Mouse (Mus musculus) right cerebral cortex, postnatal 36 days (tissue): ENCODE measurements around the gene Cyp2w1.
"Not testable (repeated sequence)": the region's sequence is repeated elsewhere in the genome, so short reads cannot be mapped to it uniquely, and the experiment has no call there.

Experiments used
- DNase-seq, 2 experiments: peaks; one replicate each; pipeline ENCODE4 v3.0.0; 2022; ENCODE audit warnings: low spot score in 2 of 2, mixed read lengths in 1 of 2

Cyp2w1 gene

DNA sequence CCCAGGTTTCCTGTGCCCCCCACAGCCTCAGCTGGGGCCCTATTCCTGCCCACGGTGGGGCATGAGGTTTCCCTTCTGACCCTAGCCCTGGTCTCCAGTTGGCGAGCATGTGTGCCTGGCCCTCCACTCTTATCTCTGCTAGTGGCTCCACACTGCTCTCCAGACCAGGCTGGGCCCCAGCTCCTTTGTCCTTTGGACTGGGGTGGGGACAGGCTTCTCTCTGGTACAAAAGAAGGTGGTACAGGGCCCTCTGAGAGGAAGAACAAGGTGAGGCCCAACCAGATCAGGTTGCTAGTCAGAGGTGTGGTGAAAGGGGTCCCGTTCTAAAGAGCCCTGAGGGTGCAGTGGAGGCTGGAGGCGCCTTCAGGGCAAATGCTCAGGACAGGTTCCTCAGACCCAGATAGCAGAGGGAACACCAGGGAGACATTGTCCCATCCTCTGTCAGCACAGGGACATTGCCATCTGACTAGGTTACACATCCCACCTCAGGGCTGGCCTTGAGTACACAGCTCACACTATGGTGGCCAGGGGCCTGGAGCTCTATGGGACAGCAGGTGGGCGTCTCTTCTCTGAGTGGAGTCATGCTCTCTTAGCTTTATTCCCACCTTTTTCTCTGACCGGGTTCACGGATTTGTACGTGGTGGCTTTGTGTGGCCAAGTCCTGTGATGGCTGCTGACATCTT, 19.7 kb upstream of the Cyp2w1 start:
- DNase-seq, result no peak

DNA sequence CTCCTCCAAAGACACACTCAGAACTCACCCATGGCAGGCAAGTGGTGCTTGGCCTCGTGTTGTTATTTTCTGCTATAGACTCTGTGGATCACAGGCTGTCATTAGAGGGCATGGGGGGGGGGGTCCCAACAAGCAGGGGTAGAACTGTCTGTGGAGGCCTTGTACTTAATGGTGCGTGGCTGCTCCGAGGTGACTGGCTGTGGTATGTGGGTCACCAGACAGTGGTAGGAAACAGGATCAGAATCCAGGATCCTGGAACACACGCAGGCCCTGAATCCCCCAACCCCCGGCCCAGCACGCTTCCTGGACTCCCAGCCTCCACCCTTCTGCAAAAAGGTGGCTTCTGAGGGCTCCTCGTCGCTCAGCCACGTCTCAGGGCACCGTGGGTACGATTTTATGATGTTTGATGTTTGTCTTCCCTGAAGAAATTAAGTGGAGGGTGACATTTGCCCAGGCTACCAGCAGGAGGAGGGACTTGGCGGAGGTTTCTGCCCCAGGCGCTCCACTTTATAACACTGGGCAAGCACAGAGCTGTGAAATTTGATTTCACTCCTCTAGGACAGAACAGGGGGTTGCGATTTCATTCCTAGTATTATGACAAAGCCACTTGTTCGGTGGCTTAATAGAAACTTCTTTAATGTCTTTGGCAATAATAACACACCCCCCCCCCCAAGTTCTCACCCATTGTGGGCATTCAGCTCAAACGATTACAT, 19.0 kb upstream of the Cyp2w1 start:
- DNase-seq, result no peak

DNA sequence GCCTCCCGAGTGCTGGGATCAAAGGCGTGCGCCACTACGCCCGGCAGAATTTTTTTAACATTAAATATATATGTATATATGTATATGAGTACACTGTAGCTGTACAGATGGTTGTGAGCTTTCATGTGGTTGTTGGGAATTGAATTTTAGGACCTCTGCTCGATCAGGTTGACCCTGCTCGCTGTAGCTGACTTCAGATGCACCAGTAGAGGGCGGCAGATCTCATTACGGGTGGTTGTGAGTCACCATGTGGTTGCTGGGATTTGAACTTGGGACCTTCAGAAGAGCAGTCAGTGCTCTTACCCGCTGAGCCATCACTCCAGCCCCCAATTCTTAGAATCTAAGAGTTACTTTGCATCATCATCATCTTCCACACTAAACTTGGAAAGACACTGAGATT, 18.0 kb upstream of the Cyp2w1 start:
- DNase-seq, result not testable (repeated sequence)

DNA sequence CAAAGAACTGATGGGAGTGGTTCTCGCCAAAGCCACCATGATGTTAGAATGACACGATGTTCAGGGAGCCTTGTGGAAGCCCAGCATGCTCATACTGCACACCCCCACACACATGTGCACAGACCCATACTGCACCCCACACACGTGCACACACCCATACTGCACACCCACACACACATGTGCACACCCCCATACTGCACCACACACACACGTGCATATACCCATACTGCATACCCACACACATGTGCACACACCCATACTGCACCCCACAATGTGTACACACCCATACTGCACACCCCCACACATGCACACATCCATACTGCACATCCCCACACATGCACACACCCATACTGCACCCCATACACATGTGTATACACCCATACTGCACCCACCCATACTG, 16.8 kb upstream of the Cyp2w1 start:
- no peak for DNase-seq

DNA sequence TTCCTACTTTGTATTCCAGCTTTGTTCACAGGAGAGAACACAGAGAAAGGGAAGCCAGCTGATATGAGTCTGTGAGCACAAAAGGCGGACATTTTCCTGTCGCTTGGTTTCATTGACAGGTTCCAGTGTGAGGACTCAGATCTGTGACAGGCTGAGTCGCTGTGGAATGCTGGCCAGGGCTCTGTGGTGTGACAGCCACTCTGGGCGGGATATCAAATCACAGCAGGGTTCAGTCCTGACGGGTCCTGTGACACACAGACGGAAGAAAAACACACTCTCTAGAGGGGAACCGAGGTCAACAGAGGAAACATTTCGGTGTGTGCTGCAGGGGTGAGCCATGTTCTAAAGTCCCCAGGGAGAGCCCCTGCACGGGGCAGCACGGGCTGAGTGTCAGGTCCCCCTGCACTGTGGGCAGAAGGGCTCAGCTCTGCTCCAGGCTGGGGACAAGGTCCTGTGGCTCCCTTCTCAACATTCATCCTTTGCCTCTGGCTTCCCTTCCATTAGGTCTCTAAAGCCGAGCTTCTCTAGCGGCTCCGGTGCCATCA, 14.5 kb upstream of the Cyp2w1 start:
- no peak for DNase-seq

DNA sequence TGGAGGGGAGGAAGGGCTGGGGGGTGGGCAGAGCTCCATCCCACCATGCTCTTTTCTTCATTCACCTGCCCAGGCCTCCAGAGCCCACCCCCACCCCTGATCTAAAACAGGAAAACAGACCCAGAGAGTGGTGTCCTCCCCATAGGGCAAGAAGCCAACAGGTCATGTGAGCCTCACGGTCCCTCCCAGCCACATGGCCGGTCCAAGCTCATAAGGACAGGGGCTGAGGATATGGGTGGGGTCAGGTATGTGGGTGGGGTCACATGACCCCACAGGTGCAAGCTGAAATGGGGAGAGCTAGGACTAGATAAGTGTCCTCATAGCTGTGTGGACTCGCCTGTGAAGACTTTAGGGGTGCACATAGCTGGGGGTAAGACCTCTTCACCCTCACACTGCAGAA, 14.0 kb upstream of the Cyp2w1 start:
- DNase-seq, result no peak

DNA sequence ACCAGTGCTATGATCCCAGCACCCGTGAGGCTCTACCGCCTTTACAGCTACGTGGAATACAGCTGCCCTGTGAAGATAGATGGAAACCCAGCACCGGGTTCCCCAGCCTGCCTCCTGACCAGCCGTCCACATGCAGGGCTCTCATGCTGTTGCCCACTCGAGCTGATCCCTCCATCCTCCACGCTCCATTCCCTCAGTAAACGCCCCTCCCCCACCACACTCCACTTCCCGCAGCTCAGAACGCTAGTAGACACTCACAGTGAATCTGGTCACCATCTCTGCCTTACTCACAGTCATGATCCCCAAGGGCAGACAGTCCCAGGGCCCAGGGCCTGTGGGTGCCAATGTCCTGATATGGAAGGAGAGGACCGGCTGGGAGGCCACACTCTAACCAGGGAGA, 13.5 kb upstream of the Cyp2w1 start:
- DNase-seq, result no peak

DNA sequence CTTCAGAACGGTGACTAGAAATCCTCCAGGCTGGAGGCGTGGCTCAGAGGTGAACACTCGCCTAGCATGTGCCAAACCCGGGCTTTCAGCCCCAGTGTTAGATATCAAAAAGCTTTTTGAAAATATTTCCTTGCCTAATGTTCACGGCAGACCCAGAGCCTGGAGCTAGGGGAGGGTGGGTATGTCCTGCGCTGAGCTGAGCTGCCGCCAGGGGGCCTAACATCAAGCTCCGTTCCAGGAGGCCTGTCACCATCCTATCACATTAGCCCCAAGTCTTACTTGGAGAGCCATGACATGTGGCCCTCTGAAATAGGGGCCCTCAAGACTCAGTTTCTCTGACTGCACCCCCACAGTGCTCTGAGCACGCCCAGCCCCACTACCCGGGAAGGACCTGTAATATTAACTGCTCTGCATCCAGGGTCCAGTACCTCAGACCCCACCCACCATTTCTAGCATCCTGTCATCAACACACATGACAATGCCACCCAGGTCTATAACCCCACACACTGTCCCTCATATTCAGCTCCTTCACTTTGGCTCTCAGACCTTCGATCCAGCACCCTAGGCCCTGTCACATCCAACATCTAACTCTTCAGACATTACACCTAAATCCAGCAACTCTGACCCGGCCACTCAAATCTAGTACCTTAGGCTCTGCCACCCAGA, 8.3 kb upstream of the Cyp2w1 start:
- DNase-seq, result peak; percentile 54 to 55

DNA sequence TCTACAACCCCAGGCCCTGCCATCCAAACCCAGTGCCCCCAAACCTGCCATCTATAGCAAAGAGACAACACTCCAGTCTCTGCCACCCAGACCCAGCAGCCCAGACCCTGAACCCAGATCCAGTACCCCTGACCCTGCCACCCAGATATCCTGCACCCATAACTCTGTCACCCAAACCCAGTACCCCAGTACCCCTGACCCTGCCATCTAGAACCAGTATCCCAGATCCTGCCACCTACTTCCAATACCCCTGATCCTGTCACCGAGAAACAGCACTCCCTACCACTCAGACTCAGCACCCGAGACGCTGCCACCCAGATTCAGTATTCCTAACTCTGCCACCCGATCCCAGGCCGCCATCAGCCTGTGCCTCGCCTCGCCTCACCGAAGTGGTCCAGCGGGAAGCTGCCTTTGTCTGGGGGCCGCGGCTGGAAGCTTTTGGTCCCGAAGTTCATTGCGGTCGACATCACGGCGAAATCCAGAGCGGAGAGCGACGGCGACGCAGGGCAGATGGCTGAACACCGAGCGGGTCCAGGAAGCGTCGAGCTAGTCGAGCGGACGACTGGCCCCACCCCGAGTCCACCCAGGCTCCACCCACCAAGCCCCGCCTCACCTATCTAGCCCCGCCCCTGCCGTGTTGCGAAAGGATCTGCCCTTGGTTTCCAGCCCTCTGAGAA, 7.6 kb upstream of the Cyp2w1 start:
- peak; percentile 87 to 88 for DNase-seq

DNA sequence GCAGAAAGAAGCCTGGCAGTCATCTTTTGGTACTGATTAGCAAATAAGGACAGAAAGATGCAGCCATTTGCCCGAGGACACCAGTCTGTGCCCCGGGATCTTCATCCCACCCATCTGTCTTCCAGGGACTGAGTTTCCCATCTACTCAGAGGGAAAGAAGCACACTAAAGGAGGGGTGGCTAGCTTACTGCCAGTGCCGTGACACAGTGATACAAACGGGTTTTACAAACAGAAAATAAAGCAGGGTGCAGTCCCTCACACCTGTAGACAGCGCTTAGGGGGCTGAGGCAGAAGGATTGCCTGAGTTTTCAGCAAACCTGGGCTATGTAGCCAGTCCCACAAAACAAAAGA, 7.1 kb upstream of the Cyp2w1 start:
- no peak for DNase-seq

DNA sequence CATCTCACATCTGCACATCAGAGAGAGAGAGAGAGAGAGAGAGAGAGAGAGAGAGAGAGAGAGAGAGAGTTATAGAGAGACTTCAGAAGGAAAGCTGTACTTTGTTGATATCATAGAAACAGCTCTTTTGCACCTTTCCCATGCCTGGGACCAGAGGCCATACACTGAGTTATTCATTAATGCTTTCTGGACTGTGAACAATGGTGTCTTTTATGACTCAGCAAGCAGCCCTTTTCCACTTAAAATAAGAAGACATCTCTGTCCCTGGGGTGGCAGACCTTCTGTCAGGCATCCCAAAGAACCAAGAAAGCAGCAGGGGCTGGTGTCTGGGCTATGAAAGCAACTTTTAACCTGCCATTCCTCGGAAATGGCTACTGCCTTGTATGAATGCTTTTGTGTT, 5.2 kb upstream of the Cyp2w1 start:
- DNase-seq, result no peak

DNA sequence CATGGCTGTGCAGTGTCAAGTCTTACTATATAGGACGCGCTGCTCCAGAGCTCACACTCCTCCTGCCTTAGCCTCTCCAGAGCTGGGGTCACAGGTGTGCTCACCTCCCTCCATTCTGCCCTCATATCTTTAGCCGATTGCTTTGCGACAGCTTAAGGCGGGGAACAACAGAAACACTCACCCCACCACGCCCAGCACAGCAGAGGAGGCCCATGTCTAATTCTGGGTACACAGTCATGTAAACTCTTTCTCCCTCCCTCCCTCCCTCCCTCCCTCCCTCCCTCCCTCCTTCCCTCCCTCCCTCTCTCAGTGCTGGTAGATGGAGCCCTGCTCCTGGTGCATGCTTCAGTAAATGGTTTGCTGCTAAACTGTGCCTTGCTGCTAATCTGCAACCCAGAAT, 2.7 kb upstream of the Cyp2w1 start:
- DNase-seq, result no peak

DNA sequence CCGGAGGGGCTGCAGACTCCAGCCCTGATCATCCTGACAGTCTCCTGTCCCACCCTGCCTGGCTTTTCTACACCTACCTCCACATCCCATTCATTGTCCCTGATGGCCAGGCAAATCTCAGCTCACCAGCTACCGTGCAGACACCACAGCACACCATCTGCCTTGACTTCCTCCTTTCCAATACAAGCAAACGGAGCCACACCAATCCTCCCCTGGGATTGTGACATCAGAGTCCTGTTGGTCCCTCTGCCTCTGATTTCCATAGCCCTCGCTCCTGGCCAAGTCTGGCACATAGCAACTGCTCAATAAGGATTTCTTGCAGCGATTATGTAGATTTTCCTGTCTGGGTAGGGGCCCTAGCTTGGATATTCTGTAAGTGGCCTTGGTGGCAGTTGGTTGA, 1.3 kb upstream of the Cyp2w1 start, which contains the start of gene Cox19:
Gene Cox19, minus strand, starts transcription at position 285 of the 400 bp plus-strand sequence.
- DNase-seq, result no peak

DNA sequence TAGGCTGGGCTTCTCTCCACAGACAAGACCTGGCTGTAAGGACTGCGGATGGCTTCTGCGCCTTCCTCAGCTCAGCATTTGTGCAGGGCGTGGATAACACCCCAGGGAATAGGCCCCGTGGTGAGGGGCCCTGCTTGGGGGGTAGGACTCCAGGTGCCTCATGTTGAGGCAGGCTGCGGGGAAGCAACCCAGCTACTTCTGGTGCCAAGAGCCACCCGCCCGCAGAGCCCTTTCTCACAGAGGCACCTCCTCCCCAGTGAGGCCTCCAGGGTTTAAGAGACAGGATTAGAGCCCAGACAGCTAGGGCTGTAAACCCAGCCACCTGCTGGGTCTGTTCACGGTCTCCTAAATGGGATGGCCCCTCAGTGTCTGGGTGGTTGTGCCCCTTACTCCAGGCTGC, 789 bp upstream of the Cyp2w1 start:
- no peak for DNase-seq

DNA sequence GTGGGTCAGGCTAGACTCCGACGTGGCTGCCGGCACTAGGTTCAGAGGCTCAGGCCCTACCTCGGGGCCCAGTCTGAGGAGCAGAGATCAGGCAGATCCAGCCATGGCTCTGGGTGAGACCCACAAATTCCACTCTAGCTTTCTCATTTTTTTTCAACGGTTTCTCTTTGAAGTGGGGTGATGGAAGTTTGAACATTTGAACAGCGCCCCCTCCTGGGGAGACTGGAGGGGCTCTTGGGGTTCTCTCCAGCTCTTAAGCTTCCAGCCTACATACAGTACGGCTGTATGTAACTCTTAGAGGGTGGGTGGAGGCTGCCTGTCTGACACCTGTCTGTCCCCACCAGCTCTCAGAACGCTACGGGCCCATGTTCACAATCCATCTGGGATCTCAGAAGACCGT, 1.1 kb downstream of the Cyp2w1 start:
- DNase-seq, result no peak

DNA sequence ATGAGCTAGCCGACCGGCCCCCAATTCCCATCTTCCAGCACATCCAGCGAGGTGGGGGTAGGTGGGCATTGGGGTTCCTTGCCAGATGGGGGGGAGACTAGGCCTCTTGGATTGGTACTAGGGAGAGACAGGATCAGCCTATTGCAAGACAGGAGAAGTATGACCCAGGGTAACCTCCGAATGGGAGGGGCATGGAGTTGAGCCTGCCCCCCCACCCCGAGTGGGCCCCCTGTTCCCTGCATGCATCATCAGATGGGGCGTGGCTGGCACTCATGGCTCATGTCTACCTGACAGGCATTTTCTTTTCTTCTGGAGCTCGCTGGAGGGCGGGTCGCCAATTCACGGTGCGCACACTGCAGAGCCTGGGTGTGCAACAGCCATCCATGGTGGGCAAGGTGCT, 1.5 kb downstream of the Cyp2w1 start:
- DNase-seq, result no peak

DNA sequence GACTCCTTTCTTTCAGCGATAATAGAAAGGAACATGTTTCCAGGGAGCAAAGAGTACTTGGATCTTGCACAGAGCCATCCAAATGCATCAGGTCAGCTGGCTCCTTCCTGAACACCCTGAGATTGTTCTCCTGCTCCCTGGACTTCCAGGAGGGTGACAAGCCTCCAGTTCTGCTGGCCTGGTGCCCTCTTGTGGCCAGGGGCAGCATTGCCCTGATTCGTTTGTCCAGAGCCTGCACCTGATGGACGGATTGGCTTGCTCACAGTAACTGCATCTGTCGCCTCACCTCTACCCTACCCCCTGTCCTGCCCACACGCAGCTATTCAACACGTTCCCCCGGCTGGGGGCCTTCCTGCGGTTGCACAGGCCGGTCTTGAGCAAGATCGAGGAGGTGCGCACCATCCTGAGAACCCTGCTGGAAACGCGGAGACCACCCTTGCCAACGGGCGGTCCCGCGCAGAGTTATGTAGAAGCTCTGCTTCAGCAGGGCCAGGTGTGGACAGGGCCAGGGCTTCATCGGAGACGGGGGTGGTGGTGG, 2.9 kb downstream of the Cyp2w1 start:
- peak; percentile 69 to 71 for DNase-seq

DNA sequence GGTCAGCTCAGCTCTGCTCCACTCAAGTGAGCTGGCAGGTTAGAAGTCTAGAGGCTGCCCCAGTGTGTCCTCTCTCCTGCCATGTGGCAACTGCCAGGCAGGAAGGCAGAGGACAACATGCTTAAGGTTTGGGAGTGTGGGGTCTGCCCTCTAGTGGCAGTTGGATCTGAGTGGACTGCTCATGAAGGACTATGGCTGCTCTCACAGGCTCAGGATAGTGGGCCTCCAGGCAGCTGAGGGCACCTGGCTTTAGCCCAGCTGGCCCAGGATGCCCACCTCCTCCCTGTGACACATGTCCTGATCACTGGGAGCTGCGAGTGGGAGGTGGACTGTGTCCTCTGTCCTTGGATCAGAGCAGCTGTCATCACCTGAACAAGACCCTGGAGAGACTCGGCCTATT, 6.2 kb downstream of the Cyp2w1 start:
- DNase-seq, result no peak

DNA sequence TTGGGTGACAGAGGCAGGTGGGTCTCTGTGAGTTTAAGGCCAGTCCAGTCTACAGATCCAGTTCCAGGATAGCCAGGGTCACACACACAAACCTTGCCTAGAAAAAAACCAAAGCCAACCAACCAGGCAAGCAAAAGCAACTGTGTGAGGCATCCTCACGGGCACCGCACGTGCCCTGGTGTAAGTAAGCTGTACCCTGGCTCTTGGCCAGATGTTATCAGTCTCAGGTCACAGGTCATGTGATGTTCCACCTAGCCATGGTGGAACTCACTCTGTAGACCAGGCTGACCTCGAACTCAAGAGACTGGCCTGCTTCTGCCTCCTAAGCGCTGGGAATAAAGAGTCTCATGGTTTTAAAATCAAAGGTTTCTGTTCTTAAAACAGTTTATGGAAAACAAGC, 6.8 kb downstream of the Cyp2w1 start:
- DNase-seq, result no peak

DNA sequence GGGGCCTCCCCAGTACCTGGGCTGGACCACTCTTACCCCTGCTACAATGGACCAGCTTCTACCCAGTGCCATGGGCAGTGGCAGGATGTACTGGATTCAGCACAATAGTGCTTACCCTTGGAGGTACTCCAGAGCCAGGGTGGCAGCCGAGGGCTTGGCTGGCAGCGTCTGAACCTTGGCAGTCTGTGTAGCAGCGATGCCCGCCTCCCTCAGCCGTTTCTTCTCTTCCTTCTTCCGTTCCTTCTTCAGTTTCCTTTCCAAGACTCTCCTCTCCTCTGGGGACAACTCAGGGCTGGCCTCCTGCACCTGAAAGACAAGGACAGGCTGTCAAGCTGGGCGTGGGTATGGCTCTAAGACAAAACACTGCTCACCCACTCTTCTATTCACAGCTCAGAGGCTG, 11.4 kb downstream of the Cyp2w1 start:
- no peak for DNase-seq

DNA sequence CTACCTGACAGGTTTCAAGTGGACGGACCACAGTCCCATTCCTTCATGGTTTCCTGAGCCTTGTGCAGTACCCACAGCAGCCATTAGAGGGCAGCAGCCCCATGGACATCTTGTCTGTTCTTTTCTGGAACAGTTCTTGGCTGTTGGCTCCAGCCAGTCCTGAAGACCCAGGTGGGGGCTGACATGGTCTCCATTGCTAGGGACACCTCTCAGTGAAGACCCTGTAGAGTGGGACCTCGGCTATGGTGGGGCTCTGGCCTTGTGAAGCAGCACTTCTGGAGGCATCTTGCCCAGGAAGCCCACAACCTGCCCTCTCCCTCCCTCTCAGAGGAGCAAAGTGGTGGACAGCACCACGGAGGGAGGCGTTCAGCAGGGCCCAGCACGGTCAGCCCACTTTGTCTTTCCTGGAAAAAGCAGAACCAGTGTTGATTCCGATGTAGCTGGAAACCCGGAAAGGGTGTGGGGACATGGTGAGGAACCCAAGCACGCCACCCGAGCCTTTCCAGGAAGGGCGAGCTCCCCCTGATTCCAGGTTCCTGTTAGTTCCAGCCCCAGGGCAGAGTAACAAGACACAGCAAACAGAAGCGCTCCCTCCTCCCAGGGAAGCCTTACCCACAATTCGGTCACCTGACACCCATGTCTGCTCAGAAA, 12.0 kb downstream of the Cyp2w1 start:
- peak; percentile 75 to 83 for DNase-seq
